Mouse (Mus musculus): Measurements from ENCODE around the gene Kat7.

DNA sequence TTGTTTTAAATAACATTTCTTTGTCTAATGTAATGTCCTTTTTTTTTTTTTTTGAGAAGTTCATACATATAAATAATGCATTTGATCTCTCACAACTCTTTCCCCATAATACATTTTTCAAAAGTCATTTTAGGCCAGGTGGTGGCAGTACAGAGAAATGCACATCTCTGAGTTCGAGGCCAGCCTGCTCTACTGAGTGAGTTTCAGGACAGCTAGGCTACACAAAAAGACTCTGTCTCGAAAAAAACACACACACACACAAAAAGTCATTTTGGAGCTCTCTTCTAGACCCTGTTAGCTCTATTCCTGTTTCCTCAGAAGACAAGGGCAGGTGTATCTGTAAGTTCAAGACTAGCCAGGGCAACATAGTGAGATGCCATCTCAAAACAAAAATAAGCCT is 42.6 kb upstream of the Kat7 start:
- TF ChIP-seq CTCF (IDR thresholded peaks at IDR 0.05; ENCODE audit: extremely low read depth, insufficient read depth, low read length), result no peak
- no peak for TF ChIP-seq POLR2A (IDR thresholded peaks at IDR 0.05; ENCODE audit: extremely low read depth, insufficient read depth, low read length)
